Mouse (Mus musculus): Measurements from ENCODE around the gene Nup35.
A peak's percentile ranks its signal among the peaks of the same experiment; 100 is the strongest.

Nup35 gene

GRCm38 (mm10) chr2:80638364-80639241 lies 21.6 kb downstream of the Nup35 start:
- peak; percentile 94 to 95 for DNase-seq (ENCODE audit: low spot score in 2 of 2)

GRCm38 (mm10) chr2:80639398-80639797 lies 22.4 kb downstream of the Nup35 start:
- DNase-seq (ENCODE audit: low spot score in 2 of 2), result no peak

GRCm38 (mm10) chr2:80639864-80640263 lies 22.8 kb downstream of the Nup35 start:
- DNase-seq (ENCODE audit: low spot score in 2 of 2), result no peak

- no peak for DNase-seq (ENCODE audit: low spot score in 2 of 2)
These were observed 44.4 kb downstream of the Nup35 start for GRCm38 (mm10) chr2:80661414-80661813.

GRCm38 (mm10) chr2:80662682-80663081 lies 45.6 kb downstream of the Nup35 start:
- no peak for DNase-seq (ENCODE audit: low spot score in 2 of 2)

GRCm38 (mm10) chr2:80667396-80667964 lies 50.4 kb downstream of the Nup35 start:
- DNase-seq (ENCODE audit: low spot score in 2 of 2), result peak; percentile 57 to 67

- peak; percentile 40 to 46 for DNase-seq (ENCODE audit: low spot score in 2 of 2)
These were observed 53.0 kb downstream of the Nup35 start for GRCm38 (mm10) chr2:80669868-80670666.

- no peak for DNase-seq (ENCODE audit: low spot score in 2 of 2)
These were observed 61.8 kb downstream of the Nup35 start for GRCm38 (mm10) chr2:80678803-80679202.

- no peak for DNase-seq (ENCODE audit: low spot score in 2 of 2)
These were observed 66.7 kb downstream of the Nup35 start for GRCm38 (mm10) chr2:80683727-80684239.

GRCm38 (mm10) chr2:80684396-80685071 lies 67.5 kb downstream of the Nup35 start:
- DNase-seq (ENCODE audit: low spot score in 2 of 2), result no peak

GRCm38 (mm10) chr2:80688261-80688660 lies 71.2 kb downstream of the Nup35 start:
- DNase-seq (ENCODE audit: low spot score in 2 of 2), result no peak

GRCm38 (mm10) chr2:80707429-80707828 lies 90.4 kb downstream of the Nup35 start:
- DNase-seq (ENCODE audit: low spot score in 2 of 2), result no peak
